Mouse (Mus musculus): ENCODE data around the gene Scaf8. TPM values are rescaled to one million over a fixed set of nuclear protein-coding genes. Genes with fewer than 3 reads are reported as not detected.
A peak's percentile ranks its signal among the peaks of the same experiment; 100 is the strongest.

Gene Scaf8
- polyA plus RNA-seq, 1 experiment from 2014 or later: 21.1 TPM

DNA sequence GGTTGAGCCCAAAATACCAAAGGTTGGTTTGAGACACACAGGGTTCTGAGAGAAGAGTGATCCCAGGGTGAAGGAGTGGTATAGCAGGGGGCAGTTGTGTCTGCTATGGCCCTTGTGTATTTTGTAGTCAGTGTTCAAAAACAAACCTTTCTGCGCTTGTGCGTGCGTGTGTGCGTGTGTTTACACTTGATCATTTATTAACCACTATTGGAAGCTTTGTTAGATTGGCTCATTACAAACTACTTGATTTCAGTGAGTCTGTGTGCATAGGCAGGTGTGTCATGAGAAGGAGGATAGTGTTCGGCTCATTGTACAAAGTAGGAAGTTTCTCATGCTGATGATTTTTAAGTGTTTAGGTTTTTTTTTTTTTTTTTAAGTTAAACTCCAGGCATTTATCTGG is 95.4 kb downstream of the Scaf8 start:
- no peak for ATAC-seq (ENCODE audit: insufficient number of reproducible peaks, low FRiP score, low TSS enrichment, low read depth)
- Histone ChIP-seq H3K9ac (no peak overlapping the region), H3K36me3 (peaks cover 20% of the 10 kb centered on the region), H3K9me3 (replicated peaks) (no peaks in the 10 kb centered on the region), H3K27ac (replicated peaks) (no peak overlapping the region), H3K4me3 (replicated peaks) (no peak overlapping the region), H3K4me2 (replicated peaks) (no peak overlapping the region), H3K4me1 (peaks cover 17% of the 10 kb centered on the region), H3K27me3 (no peaks in the 10 kb centered on the region)
- WGBS: 94% methylated on average over 5 of the region's 5 CpGs

DNA sequence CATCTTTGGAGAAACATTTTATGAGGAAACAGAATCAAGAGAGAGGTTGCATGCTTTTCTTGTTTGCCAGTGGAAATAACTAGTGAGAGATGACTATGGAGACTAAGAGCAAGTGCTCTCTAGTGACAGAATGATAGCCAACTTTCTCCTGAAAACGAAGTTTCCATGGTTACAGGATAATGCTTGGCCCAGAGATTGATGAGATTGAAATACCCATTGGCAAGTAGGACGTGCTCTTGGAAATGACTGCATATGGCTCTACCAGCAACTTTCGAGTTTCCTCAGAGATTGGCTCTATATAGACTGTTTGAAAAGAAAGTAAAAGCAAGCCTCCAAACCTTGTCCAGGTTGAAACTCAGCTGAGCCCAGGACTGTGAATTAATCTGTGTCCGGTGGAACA is 97.3 kb downstream of the Scaf8 start:
- Histone ChIP-seq H3K9me3 (replicated peaks) (no peaks in the 10 kb centered on the region), H3K27ac (replicated peaks) (no peak overlapping the region), H3K9ac (no peak overlapping the region), H3K36me3 (peaks cover 32% of the 10 kb centered on the region), H3K4me2 (replicated peaks) (no peak overlapping the region), H3K4me1 (0 out of 2 replicates have a peak, but pooled peaks cover 5% of the 10 kb centered on the region), H3K27me3 (no peaks in the 10 kb centered on the region), H3K4me3 (replicated peaks) (no peak overlapping the region)
- WGBS: 88% methylated on average over 4 of the region's 4 CpGs
- no peak for ATAC-seq (ENCODE audit: insufficient number of reproducible peaks, low FRiP score, low TSS enrichment, low read depth)

- no peak overlapping the region for H3K4me3 ChIP-seq (replicated peaks)
- no peak for ATAC-seq (ENCODE audit: insufficient number of reproducible peaks, low FRiP score, low TSS enrichment, low read depth)
- no peaks in the 10 kb centered on the region for H3K27me3 ChIP-seq
- H3K36me3 ChIP-seq: peaks cover 32% of the 10 kb centered on the region
- no peak overlapping the region for H3K9ac ChIP-seq
- no peaks in the 10 kb centered on the region for H3K4me1 ChIP-seq
- no peaks in the 10 kb centered on the region for H3K9me3 ChIP-seq (replicated peaks)
- no peak overlapping the region for H3K27ac ChIP-seq (replicated peaks)
- no peak overlapping the region for H3K4me2 ChIP-seq (replicated peaks)
- WGBS: 83% methylated on average over 10 of the region's 10 CpGs
These were observed 98.1 kb downstream of the Scaf8 start for GRCm38 (mm10) chr17:3212886-3213285.

DNA sequence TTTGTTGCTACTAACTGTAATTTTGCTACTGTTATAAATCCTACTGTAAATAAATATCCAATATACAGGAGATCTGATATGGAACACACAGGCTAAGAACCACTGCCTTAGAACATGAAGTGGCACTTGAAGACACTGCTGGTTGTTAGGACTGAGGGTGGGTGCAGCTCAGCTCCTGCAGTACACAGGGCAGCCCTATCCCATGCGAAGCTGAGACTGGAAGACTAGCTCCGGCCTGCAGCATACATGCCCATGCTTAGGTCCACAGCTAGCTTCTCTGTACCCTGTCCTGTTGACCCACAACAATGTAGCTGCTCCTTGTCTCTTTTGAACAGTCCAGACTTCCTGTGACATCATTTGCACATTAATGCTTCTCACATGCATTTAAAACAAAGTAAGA is 100.1 kb downstream of the Scaf8 start:
- H3K4me2 ChIP-seq (replicated peaks): no peak overlapping the region
- H3K4me3 ChIP-seq (replicated peaks): no peak overlapping the region
- WGBS: 98% methylated on average over 2 of the region's 2 CpGs
- H3K27ac ChIP-seq (replicated peaks): no peak overlapping the region
- H3K4me1 ChIP-seq: no peaks in the 10 kb centered on the region
- H3K9me3 ChIP-seq (replicated peaks): no peaks in the 10 kb centered on the region
- peaks cover 32% of the 10 kb centered on the region for H3K36me3 ChIP-seq
- no peak overlapping the region for H3K9ac ChIP-seq
- H3K27me3 ChIP-seq: no peaks in the 10 kb centered on the region
- ATAC-seq (ENCODE audit: insufficient number of reproducible peaks, low FRiP score, low TSS enrichment, low read depth): no peak

- H3K4me3 ChIP-seq (replicated peaks): no peak overlapping the region
- H3K9me3 ChIP-seq (replicated peaks): no peaks in the 10 kb centered on the region
- peaks cover 28% of the 10 kb centered on the region for H3K36me3 ChIP-seq
- no peak overlapping the region for H3K9ac ChIP-seq
- H3K4me1 ChIP-seq: no peaks in the 10 kb centered on the region
- H3K27me3 ChIP-seq: no peaks in the 10 kb centered on the region
- 94% methylated on average over 5 of the region's 5 CpGs for WGBS
- no peak for ATAC-seq (ENCODE audit: insufficient number of reproducible peaks, low FRiP score, low TSS enrichment, low read depth)
- no peak overlapping the region for H3K27ac ChIP-seq (replicated peaks)
- H3K4me2 ChIP-seq (replicated peaks): no peak overlapping the region
These were observed 102.3 kb downstream of the Scaf8 start for GRCm38 (mm10) chr17:3217023-3217422.

GRCm38 (mm10) chr17:3218364-3218763 is 103.6 kb downstream of the Scaf8 start:
- Histone ChIP-seq H3K27me3 (no peaks in the 10 kb centered on the region), H3K27ac (replicated peaks) (no peak overlapping the region), H3K9me3 (replicated peaks) (no peaks in the 10 kb centered on the region), H3K4me3 (replicated peaks) (no peak overlapping the region), H3K9ac (no peak overlapping the region), H3K4me2 (replicated peaks) (no peak overlapping the region), H3K4me1 (no peaks in the 10 kb centered on the region), H3K36me3 (peaks cover 21% of the 10 kb centered on the region)
- ATAC-seq (ENCODE audit: insufficient number of reproducible peaks, low FRiP score, low TSS enrichment, low read depth): no peak
- WGBS: 75% methylated on average over 7 of the region's 7 CpGs

GRCm38 (mm10) chr17:3218916-3219315 is 104.1 kb downstream of the Scaf8 start:
- Histone ChIP-seq H3K4me2 (replicated peaks) (no peak overlapping the region), H3K9me3 (replicated peaks) (no peaks in the 10 kb centered on the region), H3K36me3 (peaks cover 21% of the 10 kb centered on the region), H3K4me3 (replicated peaks) (no peak overlapping the region), H3K4me1 (no peaks in the 10 kb centered on the region), H3K9ac (no peak overlapping the region), H3K27me3 (no peaks in the 10 kb centered on the region), H3K27ac (replicated peaks) (0 out of 2 replicates have a peak overlapping the region, but pooled peaks have one; percentile 11)
- no peak for ATAC-seq (ENCODE audit: insufficient number of reproducible peaks, low FRiP score, low TSS enrichment, low read depth)
- 62% methylated on average over 5 of the region's 5 CpGs for WGBS

DNA sequence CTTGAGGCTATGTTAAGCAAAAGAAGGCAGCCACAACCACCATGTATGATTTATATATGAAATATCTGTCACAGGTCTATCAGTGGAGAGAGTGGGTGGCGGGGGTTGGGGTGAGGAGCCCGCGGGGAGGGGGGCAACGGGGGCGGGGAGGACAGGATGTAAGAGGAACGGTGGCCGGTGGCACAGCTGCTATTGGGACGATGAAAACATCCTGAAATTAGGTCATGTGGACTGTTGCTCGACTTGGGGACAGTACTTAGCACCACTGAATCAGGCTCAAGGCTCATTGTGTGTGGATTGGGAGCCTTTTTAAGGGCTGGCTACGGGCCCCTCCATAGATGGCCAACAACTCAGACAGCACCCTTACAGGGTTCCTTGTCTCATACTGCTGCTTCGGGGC is 105.4 kb downstream of the Scaf8 start:
- Histone ChIP-seq H3K9ac (no peak overlapping the region), H3K27me3 (no peaks in the 10 kb centered on the region), H3K4me1 (no peaks in the 10 kb centered on the region), H3K27ac (replicated peaks) (no peak overlapping the region), H3K9me3 (replicated peaks) (no peaks in the 10 kb centered on the region), H3K4me2 (replicated peaks) (no peak overlapping the region), H3K36me3 (peaks cover 14% of the 10 kb centered on the region), H3K4me3 (replicated peaks) (no peak overlapping the region)
- no peak for ATAC-seq (ENCODE audit: insufficient number of reproducible peaks, low FRiP score, low TSS enrichment, low read depth)
- WGBS: 66% methylated on average over 11 of the region's 11 CpGs

DNA sequence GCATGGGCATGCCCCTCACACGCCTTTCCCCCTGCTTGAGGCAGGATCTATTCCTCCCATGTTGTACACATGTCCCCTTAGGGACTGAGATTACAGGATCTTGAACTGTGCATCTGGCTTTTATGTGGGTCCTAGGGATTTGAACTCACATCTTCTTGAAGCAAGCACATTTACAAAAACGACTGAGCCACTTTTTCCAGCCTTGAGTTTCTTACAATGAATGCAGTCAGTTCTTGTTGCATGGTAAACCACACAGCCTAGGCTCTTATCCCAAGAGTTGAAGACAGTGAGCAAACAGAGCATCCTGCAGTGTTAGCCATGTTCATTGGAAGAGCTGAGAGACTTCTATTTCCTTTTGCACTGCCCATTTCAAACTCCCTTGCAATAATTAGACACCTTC is 108.3 kb downstream of the Scaf8 start:
- WGBS: 39% methylated on average over 2 of the region's 2 CpGs
- no peak overlapping the region for H3K4me2 ChIP-seq (replicated peaks)
- H3K4me1 ChIP-seq: no peaks in the 10 kb centered on the region
- no peak overlapping the region for H3K9ac ChIP-seq
- H3K27ac ChIP-seq (replicated peaks): no peak overlapping the region
- no peaks in the 10 kb centered on the region for H3K27me3 ChIP-seq
- ATAC-seq (ENCODE audit: insufficient number of reproducible peaks, low FRiP score, low TSS enrichment, low read depth): no peak
- H3K4me3 ChIP-seq (replicated peaks): no peak overlapping the region
- H3K36me3 ChIP-seq: no peaks in the 10 kb centered on the region
- H3K9me3 ChIP-seq (replicated peaks): no peaks in the 10 kb centered on the region

DNA sequence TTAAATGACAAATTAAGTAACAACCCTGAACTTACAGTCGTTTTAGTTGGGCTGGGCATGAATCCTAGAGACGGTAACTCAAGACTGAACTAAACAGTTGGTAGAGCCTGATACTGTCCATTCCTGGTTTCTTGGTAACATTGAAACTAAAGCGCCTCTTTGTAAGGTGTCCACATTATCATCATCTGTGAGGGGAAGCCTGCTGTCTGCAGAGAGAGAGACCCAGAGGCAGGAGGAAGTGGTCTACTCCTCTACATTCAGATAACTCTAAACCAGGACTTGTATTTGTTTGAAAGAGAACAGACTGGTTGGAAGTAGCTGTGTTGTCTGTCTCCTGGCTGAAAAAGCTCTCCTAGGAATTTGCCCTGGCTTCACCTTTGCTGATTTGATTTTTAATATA is 108.9 kb downstream of the Scaf8 start:
- Histone ChIP-seq H3K27me3 (no peaks in the 10 kb centered on the region), H3K36me3 (no peaks in the 10 kb centered on the region), H3K9ac (no peak overlapping the region), H3K27ac (replicated peaks) (no peak overlapping the region), H3K4me3 (replicated peaks) (no peak overlapping the region), H3K9me3 (replicated peaks) (no peaks in the 10 kb centered on the region), H3K4me2 (replicated peaks) (no peak overlapping the region), H3K4me1 (no peaks in the 10 kb centered on the region)
- 70% methylated on average over 3 of the region's 3 CpGs for WGBS
- no peak for ATAC-seq (ENCODE audit: insufficient number of reproducible peaks, low FRiP score, low TSS enrichment, low read depth)

- Histone ChIP-seq H3K4me1 (no peaks in the 10 kb centered on the region), H3K4me3 (replicated peaks) (no peak overlapping the region), H3K27ac (replicated peaks) (no peak overlapping the region), H3K27me3 (no peaks in the 10 kb centered on the region), H3K9me3 (replicated peaks) (no peaks in the 10 kb centered on the region), H3K36me3 (no peaks in the 10 kb centered on the region), H3K9ac (no peak overlapping the region), H3K4me2 (replicated peaks) (no peak overlapping the region)
- no peak for ATAC-seq (ENCODE audit: insufficient number of reproducible peaks, low FRiP score, low TSS enrichment, low read depth)
- 58% methylated on average over 4 of the region's 4 CpGs for WGBS
These were observed 109.8 kb downstream of the Scaf8 start for GRCm38 (mm10) chr17:3224383-3225106.
